Mouse (Mus musculus): ENCODE results near the gene Sarm1. TPM values are rescaled to one million over a fixed set of nuclear protein-coding genes. Genes with fewer than 3 reads are reported as not detected.

Gene Sarm1
- polyA plus RNA-seq, 1 experiment from 2014 or later, result 0.16 TPM

DNA sequence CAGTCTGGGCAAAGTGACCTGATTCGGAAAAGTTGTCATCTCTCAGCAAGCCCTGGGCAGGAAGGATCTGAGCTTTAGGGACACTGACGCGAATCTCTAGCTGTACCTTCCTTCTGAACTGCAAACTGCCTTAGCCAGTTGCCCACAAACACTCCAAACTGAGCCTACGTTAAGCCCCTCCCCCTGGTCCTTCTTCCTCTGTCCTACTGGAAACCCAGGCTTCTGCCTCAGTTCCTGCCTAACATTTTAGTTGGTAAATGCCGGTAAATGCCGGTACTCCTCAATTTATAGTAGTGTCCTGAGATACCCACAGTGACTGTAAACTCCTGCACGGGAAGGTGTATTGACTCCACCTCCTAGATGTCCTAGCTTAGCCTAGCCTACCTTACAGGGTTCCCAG lies 13.9 kb downstream of the Sarm1 start:
- DNase-seq, result no peak
- H3K4me2 ChIP-seq, result no peak overlapping the region
- H3K4me1 ChIP-seq (replicated peaks), result no peaks in the 10 kb centered on the region
- no peak overlapping the region for H3K4me3 ChIP-seq (replicated peaks)
- no peak overlapping the region for H3K9ac ChIP-seq
- WGBS (ENCODE audit: insufficient replicate concordance), result 33% methylated on average over 7 of the region's 7 CpGs
- no peaks in the 10 kb centered on the region for H3K36me3 ChIP-seq
- H3K27ac ChIP-seq, result no peak overlapping the region
- no peaks in the 10 kb centered on the region for H3K9me3 ChIP-seq (replicated peaks)
- H3K27me3 ChIP-seq, result peaks cover 44% of the 10 kb centered on the region
- no peak for ATAC-seq (ENCODE audit: low read depth)

DNA sequence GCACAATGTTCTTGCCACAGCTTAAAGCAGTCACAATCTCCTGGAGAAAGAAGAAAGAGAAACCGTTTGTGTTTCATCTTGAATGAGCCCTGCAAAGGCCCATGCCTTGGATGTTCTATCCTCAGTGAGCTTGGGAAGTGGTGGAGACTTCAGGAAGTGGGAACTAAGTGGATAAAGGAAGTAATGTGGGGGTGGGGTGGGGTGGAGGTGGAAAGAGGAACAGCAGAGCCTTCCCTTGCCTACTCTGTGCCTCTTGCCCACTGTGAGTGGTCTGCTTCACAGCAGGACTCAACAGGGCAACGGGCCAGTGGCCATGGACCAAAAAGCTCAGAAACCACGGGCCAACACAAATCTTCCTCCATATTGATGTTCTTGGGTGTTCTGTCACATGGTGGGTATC lies 22.3 kb downstream of the Sarm1 start:
- DNase-seq (no peak), ATAC-seq (ENCODE audit: low read depth) (no peak)
- Histone ChIP-seq H3K36me3 (no peaks in the 10 kb centered on the region), H3K27me3 (no peaks in the 10 kb centered on the region), H3K9me3 (replicated peaks) (no peaks in the 10 kb centered on the region), H3K9ac (no peak overlapping the region), H3K4me3 (replicated peaks) (no peak overlapping the region), H3K4me2 (no peak overlapping the region), H3K27ac (no peak overlapping the region), H3K4me1 (replicated peaks) (no peaks in the 10 kb centered on the region)
- 46% methylated on average over 3 of the region's 3 CpGs for WGBS (ENCODE audit: insufficient replicate concordance)

- no peaks in the 10 kb centered on the region for H3K36me3 ChIP-seq
- H3K9ac ChIP-seq, result no peak overlapping the region
- no peak overlapping the region for H3K4me2 ChIP-seq
- no peak overlapping the region for H3K27ac ChIP-seq
- DNase-seq (no peak), ATAC-seq (ENCODE audit: low read depth) (no peak)
- H3K9me3 ChIP-seq (replicated peaks), result no peaks in the 10 kb centered on the region
- peaks cover 7% of the 10 kb centered on the region for H3K4me1 ChIP-seq (replicated peaks)
- WGBS (ENCODE audit: insufficient replicate concordance), result 60% methylated on average over 10 of the region's 10 CpGs
- no peaks in the 10 kb centered on the region for H3K27me3 ChIP-seq
- H3K4me3 ChIP-seq (replicated peaks), result no peak overlapping the region
Observed at GRCm38 (mm10) chr11:78471326-78472103, 26.0 kb downstream of the Sarm1 start.

GRCm38 (mm10) chr11:78467932-78468331 lies 29.6 kb downstream of the Sarm1 start:
- H3K9me3 ChIP-seq (replicated peaks), result no peaks in the 10 kb centered on the region

DNA sequence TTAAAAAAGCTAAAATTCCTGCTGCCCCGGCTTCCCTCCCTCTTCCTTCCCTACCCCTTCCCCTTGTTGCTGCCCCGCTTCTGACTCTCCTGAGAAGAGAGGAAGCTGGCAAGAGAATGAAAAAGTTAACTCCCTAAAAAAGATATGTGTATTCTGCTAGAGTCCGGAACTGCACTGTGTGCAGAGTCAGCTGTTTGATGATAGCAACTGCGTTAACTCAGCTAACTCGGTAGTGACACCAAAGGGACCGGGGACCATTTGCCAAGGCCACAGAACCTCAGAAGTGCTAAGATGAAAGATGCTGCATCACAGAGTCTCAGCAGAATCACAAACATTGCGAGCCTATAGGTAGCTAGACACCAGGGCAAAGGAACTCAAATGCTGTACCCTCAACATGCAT lies 30.0 kb downstream of the Sarm1 start:
- Histone ChIP-seq H3K27ac (no peak overlapping the region), H3K4me3 (replicated peaks) (no peak overlapping the region), H3K27me3 (no peaks in the 10 kb centered on the region), H3K9me3 (replicated peaks) (no peaks in the 10 kb centered on the region), H3K4me2 (no peak overlapping the region), H3K36me3 (no peaks in the 10 kb centered on the region), H3K4me1 (replicated peaks) (peaks cover 43% of the 10 kb centered on the region), H3K9ac (no peak overlapping the region)
- 59% methylated on average over 7 of the region's 7 CpGs for WGBS (ENCODE audit: insufficient replicate concordance)
- DNase-seq (no peak), ATAC-seq (ENCODE audit: low read depth) (no peak)

More at GRCm38 (mm10) chr11:78467932-78468331, 29.6 kb downstream of the Sarm1 start:
- Histone ChIP-seq H3K4me2 (no peak overlapping the region), H3K27me3 (no peaks in the 10 kb centered on the region), H3K36me3 (no peaks in the 10 kb centered on the region), H3K9ac (no peak overlapping the region), H3K4me1 (replicated peaks) (peaks cover 43% of the 10 kb centered on the region), H3K4me3 (replicated peaks) (no peak overlapping the region), H3K27ac (no peak overlapping the region)
- 23% methylated on average over 3 of the region's 3 CpGs for WGBS (ENCODE audit: insufficient replicate concordance)
- ATAC-seq (ENCODE audit: low read depth), result no peak
- DNase-seq, result no peak

- 66% methylated on average over 23 of the region's 23 CpGs for WGBS (ENCODE audit: insufficient replicate concordance)
- peak overlapping the region; percentile 87 for H3K4me2 ChIP-seq
- peak overlapping the region; percentile 65 for H3K4me3 ChIP-seq (replicated peaks)
- H3K27me3 ChIP-seq, result no peaks in the 10 kb centered on the region
- ATAC-seq (ENCODE audit: low read depth) (peak; percentile 6; the same call in 1 of the 2 replicates), DNase-seq (no peak)
- H3K36me3 ChIP-seq, result no peaks in the 10 kb centered on the region
- peaks cover 43% of the 10 kb centered on the region for H3K4me1 ChIP-seq (replicated peaks)
- peaks cover 4% of the 10 kb centered on the region; the same call in 1 of the 2 replicates for H3K9me3 ChIP-seq (replicated peaks)
- H3K9ac ChIP-seq, result peak overlapping the region; percentile 74; the same call in 1 of the 2 replicates
- H3K27ac ChIP-seq, result no peak overlapping the region
Observed at GRCm38 (mm10) chr11:78466242-78466912, 31.2 kb downstream of the Sarm1 start.

GRCm38 (mm10) chr11:78465568-78466180 lies 31.9 kb downstream of the Sarm1 start, which contains the start of gene Slc46a1:
Slc46a1 (plus strand) TSS chr11:78465697.
- Histone ChIP-seq H3K4me1 (replicated peaks) (peaks cover 43% of the 10 kb centered on the region), H3K9me3 (replicated peaks) (peaks cover 4% of the 10 kb centered on the region; the same call in 1 of the 2 replicates), H3K4me3 (replicated peaks) (peak within 1 kb of the TSS; percentile 65), H3K36me3 (no peaks in the 10 kb centered on the region), H3K9ac (peak within 1 kb of the TSS; percentile 74), H3K27me3 (no peaks in the 10 kb centered on the region), H3K4me2 (peak within 1 kb of the TSS; percentile 87), H3K27ac (peak within 1 kb of the TSS; percentile 75)
- peak; percentile 84 for ATAC-seq (ENCODE audit: low read depth)
- under 1% methylated on average over 41 of the region's 41 CpGs for WGBS (ENCODE audit: insufficient replicate concordance)
- peak; percentile 61 for DNase-seq

DNA sequence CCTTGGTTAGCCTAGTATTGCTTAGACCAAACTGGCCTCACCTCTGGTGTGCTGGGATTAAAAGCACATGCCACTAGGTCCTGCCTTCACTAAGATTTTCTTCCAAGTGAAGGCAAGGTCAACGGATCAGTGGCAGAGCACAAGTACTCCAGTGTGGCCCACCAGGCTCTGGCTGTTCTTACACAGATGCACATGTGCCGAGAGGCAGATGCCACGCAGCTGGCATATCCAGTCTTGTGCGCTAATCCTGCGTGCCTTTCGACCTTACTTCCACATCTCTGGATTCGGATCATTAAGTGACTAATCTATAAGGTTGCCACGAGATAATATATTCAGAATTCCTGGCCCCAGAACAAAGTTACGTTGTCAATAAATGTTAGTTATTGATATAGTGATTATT lies 32.4 kb downstream of the Sarm1 start:
- DNase-seq, result no peak
- Histone ChIP-seq H3K4me2 (peak overlapping the region; percentile 87), H3K9ac (no peak overlapping the region), H3K27me3 (no peaks in the 10 kb centered on the region), H3K36me3 (no peaks in the 10 kb centered on the region), H3K4me3 (replicated peaks) (peak overlapping the region; percentile 65), H3K9me3 (replicated peaks) (peaks cover 4% of the 10 kb centered on the region; the same call in 1 of the 2 replicates), H3K27ac (no peak overlapping the region), H3K4me1 (replicated peaks) (peaks cover 43% of the 10 kb centered on the region)
- no peak for ATAC-seq (ENCODE audit: low read depth)
- WGBS (ENCODE audit: insufficient replicate concordance), result 45% methylated on average over 9 of the region's 9 CpGs

- Histone ChIP-seq H3K36me3 (no peaks in the 10 kb centered on the region), H3K27ac (no peak overlapping the region), H3K9me3 (replicated peaks) (peaks cover 4% of the 10 kb centered on the region; the same call in 1 of the 2 replicates), H3K4me1 (replicated peaks) (peaks cover 43% of the 10 kb centered on the region), H3K27me3 (no peaks in the 10 kb centered on the region; the same call in 1 of the 2 replicates), H3K4me3 (replicated peaks) (no peak overlapping the region), H3K4me2 (peak overlapping the region; percentile 23), H3K9ac (0 out of 2 replicates have a peak overlapping the region, but pooled peaks have one; percentile 20)
- WGBS (ENCODE audit: insufficient replicate concordance), result 40% methylated on average over 13 of the region's 13 CpGs
- ATAC-seq (ENCODE audit: low read depth) (no peak), DNase-seq (no peak)
Observed at GRCm38 (mm10) chr11:78463286-78464036, 34.1 kb downstream of the Sarm1 start.

GRCm38 (mm10) chr11:78462669-78463068 lies 34.9 kb downstream of the Sarm1 start:
- no peak for DNase-seq
- Histone ChIP-seq H3K27me3 (no peaks in the 10 kb centered on the region; the same call in 1 of the 2 replicates), H3K4me3 (replicated peaks) (no peak overlapping the region), H3K9me3 (replicated peaks) (peaks cover 4% of the 10 kb centered on the region; the same call in 1 of the 2 replicates), H3K4me2 (no peak overlapping the region), H3K27ac (no peak overlapping the region), H3K36me3 (no peaks in the 10 kb centered on the region), H3K4me1 (replicated peaks) (peaks cover 43% of the 10 kb centered on the region), H3K9ac (no peak overlapping the region)
- ATAC-seq (ENCODE audit: low read depth), result no peak
- WGBS (ENCODE audit: insufficient replicate concordance), result 74% methylated on average over 5 of the region's 5 CpGs

All from liver, embryonic 13.5 days (tissue).